Mouse (Mus musculus) activated CD4-positive, CD25-positive, alpha-beta regulatory T cell (primary cell): ENCODE data around the gene Cpxm1. TPM values are rescaled to one million over a fixed set of nuclear protein-coding genes. Genes with fewer than 3 reads are reported as not detected.

ENCODE experiments used
- polyA plus RNA-seq, 2 experiments: library from polyadenylated mRNA; unstranded; fragments of 100-300 nt; shearing (Covaris generic); gene quantifications; one replicate each; pipeline ENCODE4 v1.2.1; 2017

The Cpxm1 gene
- under 1 TPM; 0.27 to 0.35 TPM for polyA plus RNA-seq

DNA sequence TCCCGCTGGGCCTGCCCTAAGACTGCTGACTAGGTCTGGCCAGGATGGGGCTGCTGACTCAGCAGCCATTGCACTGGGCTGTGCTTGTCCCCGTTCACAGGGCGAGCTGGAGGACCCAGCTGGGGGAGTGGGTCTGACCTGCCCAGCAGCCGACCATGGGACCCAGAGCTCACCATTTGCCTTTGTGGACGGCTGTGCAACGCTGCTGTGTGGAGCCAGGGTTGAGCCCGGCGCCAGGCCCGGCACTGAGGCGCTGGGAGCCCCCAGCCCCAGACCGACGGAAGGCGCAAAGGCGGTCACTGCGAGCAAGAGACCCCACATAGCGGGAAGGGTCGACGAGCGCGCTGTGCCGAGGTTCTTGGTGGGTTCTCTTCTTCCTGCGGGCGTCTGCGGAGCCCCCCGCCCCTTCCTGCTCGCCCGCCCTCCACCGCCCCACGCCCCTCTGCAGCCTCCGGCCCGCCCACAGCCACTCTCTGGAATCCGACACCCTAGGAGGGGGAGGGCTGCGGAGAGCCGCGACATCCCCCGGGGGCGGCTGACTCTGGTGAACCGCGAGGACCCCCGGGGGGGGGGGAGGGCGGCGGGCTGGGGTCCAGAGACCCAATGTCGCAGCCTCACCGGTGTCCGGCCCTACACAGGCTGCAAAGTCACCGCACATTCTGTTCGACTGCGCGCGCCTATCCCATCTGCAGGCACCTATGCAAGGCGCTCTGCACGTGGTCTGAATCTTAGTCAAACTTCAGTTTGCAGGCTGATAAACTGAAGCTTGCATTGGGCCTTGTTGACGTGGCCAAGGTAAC, at the start of gene Cpxm1:
TSS of gene Cpxm1 (minus strand) at position 389 of the 800 bp plus-strand sequence.

GRCm38 (mm10) chr2:130424126-130424853, 26.9 kb upstream of the Cpxm1 start, which contains the start of the genes Vps16 and Pced1a:
Gene Vps16, plus strand, starts transcription at chr2:130424339.
Gene Pced1a, minus strand, starts transcription at chr2:130424701.

GRCm38 (mm10) chr2:130406178-130406577, 8.8 kb upstream of the Cpxm1 start, which contains the start of gene Tmem239:
Gene Tmem239, plus strand, starts transcription at chr2:130406478.

GRCm38 (mm10) chr2:130404939-130405338, 7.6 kb upstream of the Cpxm1 start, which contains the start of the genes Gm28372 and 1700020A23Rik:
Gene Gm28372, plus strand, starts transcription at chr2:130405239.
Gene 1700020A23Rik, plus strand, starts transcription at chr2:130405259.

Other genes starting within 250 kb of the Cpxm1 start
- gene Snrpb, start 218.2 kb downstream of the Cpxm1 start, polyA plus RNA-seq: 100 to 1,000 TPM; 377 to 503 TPM
- gene Tmc2, start 202.4 kb downstream of the Cpxm1 start, polyA plus RNA-seq: under 1 TPM in 1 of 2 experiments, not detected in 1; 0.18 TPM
- 100 to 1,000 TPM; 161 to 317 TPM for gene Nop56, start 123.1 kb downstream of the Cpxm1 start, polyA plus RNA-seq
- gene Idh3b, start 113.0 kb downstream of the Cpxm1 start, polyA plus RNA-seq: 100 to 1,000 TPM; 173 TPM
- gene Ebf4, start 102.4 kb downstream of the Cpxm1 start, polyA plus RNA-seq: not detected
- gene Gm28372, start 7.7 kb upstream of the Cpxm1 start, polyA plus RNA-seq: under 1 TPM in 1 of 2 experiments, not detected in 1; 0.12 TPM
- gene 1700020A23Rik, start 7.7 kb upstream of the Cpxm1 start, polyA plus RNA-seq: not detected
- gene Tmem239, start 8.9 kb upstream of the Cpxm1 start, polyA plus RNA-seq: under 1 TPM in 1 of 2 experiments, not detected in 1; 0.29 TPM
- gene Vps16, start 26.8 kb upstream of the Cpxm1 start, polyA plus RNA-seq: 100 to 1,000 TPM; 196 to 225 TPM
- 10 to 100 TPM; 15.0 to 23.6 TPM for gene Pced1a, start 27.1 kb upstream of the Cpxm1 start, polyA plus RNA-seq
- gene Ptpra, start 52.7 kb upstream of the Cpxm1 start, polyA plus RNA-seq: 100 to 1,000 TPM; 138 to 167 TPM
- 100 to 1,000 TPM in 1 of 2 experiments, 10 to 100 TPM in 1; 94.7 to 134 TPM for gene Mrps26, start 166.2 kb upstream of the Cpxm1 start, polyA plus RNA-seq
- gene Oxt, start 178.6 kb upstream of the Cpxm1 start, polyA plus RNA-seq: not detected
- not detected for gene Avp, start 185.0 kb upstream of the Cpxm1 start, polyA plus RNA-seq
- 10 to 100 TPM; 14.2 to 17.2 TPM for gene Fastkd5, start 232.5 kb upstream of the Cpxm1 start, polyA plus RNA-seq
- 10 to 100 TPM in 1 of 2 experiments, 1 to 10 TPM in 1; 10.0 to 10.9 TPM for gene Ubox5, start 232.5 kb upstream of the Cpxm1 start, polyA plus RNA-seq
- under 1 TPM; 0.37 to 0.71 TPM for gene Lzts3, start 245.2 kb upstream of the Cpxm1 start, polyA plus RNA-seq